Mouse (Mus musculus) stomach, embryonic 16.5 days (tissue): ENCODE measurements at regions not wholly inside any gene's neighbourhood (a gene's known extent, or its start where the extent isn't known, plus 50 kb on each side); places are given as distances from the start of the nearest gene placed in this dataset.
A peak's percentile ranks its signal among the peaks of the same experiment; 100 is the strongest.

Experiments
- ATAC-seq: fragments of 200-750 bp; cut with Nextera tagmentation; 2 replicates; pipeline ENCODE4 v1.8.0; 2017; ENCODE audit warnings: moderate number of reproducible peaks, moderate TSS enrichment; ENCODE audit not compliant: insufficient read depth, low FRiP score
- H3K27ac ChIP-seq: fragments of 300-500 bp; sonication (generic); 2 replicates; pipeline ENCODE4 v1.5.1; 2014; ENCODE audit warnings: low read length
- H3K27me3 ChIP-seq: fragments of 300-500 bp; sonication (generic); 2 replicates; pipeline ENCODE4 v1.6.1; 2014; ENCODE audit warnings: low read length, control low read depth, mixed read lengths; ENCODE audit not compliant: control insufficient read depth, insufficient read depth
- H3K36me3 ChIP-seq: fragments of 300-500 bp; sonication (generic); 2 replicates; pipeline ENCODE4 v1.6.1; 2014; ENCODE audit warnings: low read length; ENCODE audit not compliant: control insufficient read depth, insufficient read depth
- H3K4me1 ChIP-seq: fragments of 300-500 bp; sonication (generic); 2 replicates; pipeline ENCODE4 v1.6.1; 2014; ENCODE audit warnings: low read length, control low read depth, mixed read lengths; ENCODE audit not compliant: control insufficient read depth, insufficient read depth
- H3K4me2 ChIP-seq: fragments of 300-500 bp; sonication (generic); 2 replicates; pipeline ENCODE4 v1.6.1; 2014; ENCODE audit warnings: low read depth, low read length, mixed read lengths
- H3K4me3 ChIP-seq: fragments of 300-500 bp; sonication (generic); replicated peaks from 2 replicates; pipeline ENCODE4 v1.5.1; 2014; ENCODE audit warnings: mild to moderate bottlenecking, low read length
- H3K9ac ChIP-seq: fragments of 300-500 bp; sonication (generic); 2 replicates; pipeline ENCODE4 v1.6.1; 2014; ENCODE audit warnings: low read length
- H3K9me3 ChIP-seq: fragments of 300-500 bp; sonication (generic); replicated peaks from 2 replicates; pipeline ENCODE4 v1.6.1; 2016; ENCODE audit warnings: low read length, control low read depth; ENCODE audit not compliant: control insufficient read depth
- WGBS: fragments of 180-500 bp; shearing (Covaris S2); extraction: QIAGEN DNeasy Blood & Tissue Kit; methylation state at CpG from one replicate; pipeline ENCODE4 v1.1.7; 2014; 5-methylcytosine and 5-hydroxymethylcytosine counted together

DNA sequence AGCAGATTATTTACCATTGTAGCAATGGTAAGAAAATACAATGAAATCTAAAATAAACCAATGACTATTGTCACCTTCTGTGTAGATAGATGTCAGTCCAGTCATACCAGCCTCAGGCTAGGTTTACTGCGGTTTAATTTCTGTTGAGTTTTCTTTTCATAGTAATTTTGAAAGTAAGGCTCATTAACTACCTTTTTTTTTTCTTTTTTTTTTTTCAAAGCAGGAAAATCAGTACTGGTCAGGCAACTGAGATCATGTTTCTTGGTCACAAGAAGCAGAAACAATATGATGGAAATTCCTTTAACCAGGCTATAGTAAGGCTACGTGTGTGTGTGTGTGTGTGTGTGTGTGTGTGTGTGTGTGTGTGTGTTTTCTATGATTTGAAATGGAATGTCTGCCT is 622.0 kb downstream of the Nfib start:
- H3K9ac ChIP-seq = no peak overlapping the region
- ATAC-seq = no peak
- H3K36me3 ChIP-seq = no peaks in the 10 kb centered on the region
- H3K27ac ChIP-seq = no peak overlapping the region
- no peak overlapping the region for H3K4me2 ChIP-seq
- H3K9me3 ChIP-seq = no peaks in the 10 kb centered on the region
- H3K4me1 ChIP-seq = no peaks in the 10 kb centered on the region
- H3K27me3 ChIP-seq = no peaks in the 10 kb centered on the region
- WGBS = 70% methylated on average over 2 of the region's 2 CpGs
- H3K4me3 ChIP-seq = no peak overlapping the region

DNA sequence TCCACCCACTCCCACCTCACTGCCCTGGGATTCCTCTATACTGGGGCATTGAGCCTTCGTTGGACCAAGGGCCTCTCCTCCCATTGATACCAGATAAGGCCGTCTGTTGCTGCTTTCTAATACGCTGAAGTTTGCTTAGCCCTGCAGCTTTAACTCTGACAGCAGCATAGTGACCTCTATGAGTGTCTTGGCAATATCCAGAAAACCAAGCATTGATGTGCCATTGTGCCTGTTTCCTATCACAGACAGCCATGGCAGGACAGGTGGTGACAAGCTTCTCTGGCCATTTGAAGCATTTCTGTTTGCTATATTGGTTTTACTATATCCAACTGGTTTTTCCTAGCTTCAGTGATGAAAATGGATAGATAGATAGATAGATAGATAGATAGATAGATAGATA is 625.4 kb upstream of the Mpdz start:
- no peaks in the 10 kb centered on the region for H3K4me1 ChIP-seq

DNA sequence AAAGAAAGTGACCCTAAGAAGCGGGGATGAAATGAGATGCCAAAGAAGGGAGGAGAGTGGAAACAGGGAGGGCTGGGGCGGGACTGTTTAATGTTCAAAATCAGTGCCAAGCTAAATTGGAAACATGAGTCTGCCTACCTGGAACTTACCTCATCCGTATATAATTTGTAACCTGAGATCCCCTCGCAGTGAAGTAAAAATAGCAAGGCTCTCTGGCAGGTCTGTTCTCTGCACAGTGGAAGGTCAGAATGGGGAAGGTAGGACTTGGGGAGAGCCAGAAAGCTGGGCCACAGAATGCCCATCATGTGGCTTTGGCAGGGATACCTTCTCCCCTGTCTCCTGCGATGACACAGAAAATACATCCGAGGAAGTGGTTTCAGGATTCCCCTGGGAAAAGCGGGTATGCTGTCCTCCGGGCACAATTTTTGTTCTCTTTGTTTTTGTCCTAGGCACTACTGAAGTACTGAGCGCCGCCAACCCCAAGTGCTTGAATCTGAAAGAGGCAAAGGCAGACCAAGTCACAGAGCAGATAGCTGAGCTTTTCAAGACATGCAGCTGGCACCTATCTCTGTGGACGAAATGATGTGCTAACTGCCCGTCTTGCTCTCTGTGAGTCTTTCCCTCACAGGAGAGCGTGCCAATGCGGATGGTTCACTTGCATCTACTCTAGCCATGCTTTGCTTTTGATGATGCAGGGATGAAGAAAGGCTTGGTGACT is 623.2 kb upstream of the Mpdz start:
- no peak overlapping the region for H3K4me2 ChIP-seq

More for the DNA sequence above, 625.4 kb upstream of the Mpdz start:
- Histone ChIP-seq H3K36me3 (no peaks in the 10 kb centered on the region), H3K4me2 (no peak overlapping the region), H3K9ac (no peak overlapping the region), H3K4me3 (no peak overlapping the region), H3K27me3 (no peaks in the 10 kb centered on the region), H3K27ac (no peak overlapping the region), H3K9me3 (no peaks in the 10 kb centered on the region)
- ATAC-seq = no peak
- 61% methylated on average over 3 of the region's 3 CpGs for WGBS

DNA sequence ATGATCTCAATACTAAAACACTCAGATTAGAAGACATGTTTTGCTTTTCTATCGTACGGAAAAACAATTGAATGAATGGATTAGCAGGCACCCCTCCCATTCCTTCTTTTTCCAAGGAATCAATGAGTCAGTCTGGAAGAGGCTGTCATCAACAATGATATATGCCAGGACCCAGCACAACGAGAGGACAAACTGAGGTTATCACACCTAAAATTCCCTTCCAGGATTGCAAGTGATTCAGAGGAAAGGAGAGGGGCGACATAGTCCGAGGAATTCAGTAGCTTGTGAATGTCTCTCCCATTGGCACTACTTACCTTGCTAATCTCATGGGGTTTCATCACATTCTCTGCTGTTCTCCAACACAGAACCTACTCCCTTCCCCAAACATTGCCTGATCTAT is 620.1 kb upstream of the Mpdz start:
- WGBS = 70% methylated on average over 5 of the region's 5 CpGs
- Histone ChIP-seq H3K36me3 (no peaks in the 10 kb centered on the region), H3K9ac (no peak overlapping the region), H3K4me2 (no peak overlapping the region), H3K9me3 (no peaks in the 10 kb centered on the region), H3K4me3 (no peak overlapping the region), H3K4me1 (no peaks in the 10 kb centered on the region), H3K27me3 (no peaks in the 10 kb centered on the region), H3K27ac (no peak overlapping the region)
- ATAC-seq = no peak

More for the DNA sequence above, 623.2 kb upstream of the Mpdz start:
- 62% methylated on average over 14 of the region's 14 CpGs for WGBS
- H3K27ac ChIP-seq = no peak overlapping the region
- H3K9ac ChIP-seq = no peak overlapping the region
- no peaks in the 10 kb centered on the region for H3K9me3 ChIP-seq
- H3K4me1 ChIP-seq = no peaks in the 10 kb centered on the region
- no peak overlapping the region for H3K4me3 ChIP-seq
- no peaks in the 10 kb centered on the region for H3K36me3 ChIP-seq
- no peaks in the 10 kb centered on the region for H3K27me3 ChIP-seq
- peak; percentile 40; the same call in 1 of the 2 replicates for ATAC-seq

DNA sequence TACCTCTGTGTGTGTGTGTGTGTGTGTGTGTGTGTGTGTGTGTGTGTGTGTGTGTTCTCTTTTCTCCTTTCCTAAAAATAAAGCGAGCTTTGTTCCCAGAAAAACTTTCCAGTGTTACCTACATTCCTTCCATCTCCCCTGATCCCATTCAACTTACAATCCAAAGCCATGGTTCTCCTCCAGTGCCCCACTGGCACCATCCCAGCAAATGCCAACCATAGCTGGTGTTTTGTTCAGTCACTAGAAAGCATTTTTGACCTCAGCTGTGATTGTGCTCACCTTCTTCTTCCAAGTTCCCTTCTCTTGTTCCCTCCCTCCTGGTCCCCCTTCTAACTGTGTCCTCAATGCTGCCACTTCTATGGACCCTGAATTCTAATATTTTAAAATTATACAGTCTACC is 614.1 kb upstream of the Mpdz start:
- WGBS = 67% methylated on average over 1 of the region's 1 CpGs

DNA sequence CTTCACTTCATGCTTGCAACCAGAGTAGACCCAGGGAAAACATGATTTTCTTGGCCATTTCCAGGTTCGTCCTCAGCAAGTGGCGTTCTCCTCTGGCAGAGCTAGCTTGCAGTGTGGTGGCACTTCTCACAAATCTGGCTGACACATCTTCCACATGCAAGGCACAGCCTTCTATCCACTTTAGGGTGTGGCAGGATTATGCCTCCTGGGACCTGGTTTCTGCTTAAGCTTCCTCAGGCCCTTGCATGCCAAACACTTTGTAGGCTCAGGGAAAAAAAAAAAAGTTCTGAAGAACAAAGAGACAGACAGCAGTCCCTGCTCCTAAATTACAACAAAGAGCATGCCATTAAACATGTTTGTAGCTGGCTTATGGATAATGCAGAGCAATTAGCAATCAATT is 605.6 kb upstream of the Mpdz start:
- ATAC-seq = no peak
- H3K9ac ChIP-seq = no peak overlapping the region
- H3K4me1 ChIP-seq = no peaks in the 10 kb centered on the region
- no peaks in the 10 kb centered on the region for H3K36me3 ChIP-seq
- no peaks in the 10 kb centered on the region for H3K9me3 ChIP-seq
- no peak overlapping the region for H3K27ac ChIP-seq
- no peak overlapping the region for H3K4me3 ChIP-seq
- no peaks in the 10 kb centered on the region for H3K27me3 ChIP-seq
- WGBS = 73% methylated on average over 2 of the region's 2 CpGs
- H3K4me2 ChIP-seq = no peak overlapping the region

More for the DNA sequence above, 614.1 kb upstream of the Mpdz start:
- no peak overlapping the region for H3K9ac ChIP-seq
- H3K4me2 ChIP-seq = no peak overlapping the region
- H3K4me1 ChIP-seq = no peaks in the 10 kb centered on the region
- no peak overlapping the region for H3K27ac ChIP-seq
- H3K36me3 ChIP-seq = no peaks in the 10 kb centered on the region
- no peaks in the 10 kb centered on the region for H3K9me3 ChIP-seq
- no peak for ATAC-seq
- H3K27me3 ChIP-seq = no peaks in the 10 kb centered on the region
- no peak overlapping the region for H3K4me3 ChIP-seq

DNA sequence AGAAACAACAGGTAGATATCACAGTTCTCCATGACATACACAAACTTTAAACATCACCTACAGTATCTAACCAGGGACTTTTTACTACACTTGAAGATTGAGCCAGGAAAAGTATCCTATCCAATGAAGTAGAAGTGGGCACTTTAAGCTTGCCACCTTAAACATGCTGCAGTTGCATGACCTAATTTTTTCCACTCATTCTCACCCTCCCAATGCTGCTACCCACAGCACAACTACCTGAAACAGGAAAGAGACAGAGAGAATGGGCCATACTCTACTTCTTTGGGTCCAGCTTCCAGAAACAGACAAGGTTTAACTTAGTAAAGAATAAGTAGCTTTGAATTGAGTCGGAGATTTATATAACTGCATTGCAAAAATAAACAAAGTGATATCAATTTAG is 594.9 kb upstream of the Mpdz start:
- Histone ChIP-seq H3K27me3 (no peaks in the 10 kb centered on the region), H3K4me3 (no peak overlapping the region), H3K9me3 (no peaks in the 10 kb centered on the region), H3K4me1 (no peaks in the 10 kb centered on the region), H3K27ac (no peak overlapping the region), H3K36me3 (no peaks in the 10 kb centered on the region), H3K9ac (no peak overlapping the region), H3K4me2 (no peak overlapping the region)
- 63% methylated on average over 1 of the region's 1 CpGs for WGBS
- no peak for ATAC-seq

DNA sequence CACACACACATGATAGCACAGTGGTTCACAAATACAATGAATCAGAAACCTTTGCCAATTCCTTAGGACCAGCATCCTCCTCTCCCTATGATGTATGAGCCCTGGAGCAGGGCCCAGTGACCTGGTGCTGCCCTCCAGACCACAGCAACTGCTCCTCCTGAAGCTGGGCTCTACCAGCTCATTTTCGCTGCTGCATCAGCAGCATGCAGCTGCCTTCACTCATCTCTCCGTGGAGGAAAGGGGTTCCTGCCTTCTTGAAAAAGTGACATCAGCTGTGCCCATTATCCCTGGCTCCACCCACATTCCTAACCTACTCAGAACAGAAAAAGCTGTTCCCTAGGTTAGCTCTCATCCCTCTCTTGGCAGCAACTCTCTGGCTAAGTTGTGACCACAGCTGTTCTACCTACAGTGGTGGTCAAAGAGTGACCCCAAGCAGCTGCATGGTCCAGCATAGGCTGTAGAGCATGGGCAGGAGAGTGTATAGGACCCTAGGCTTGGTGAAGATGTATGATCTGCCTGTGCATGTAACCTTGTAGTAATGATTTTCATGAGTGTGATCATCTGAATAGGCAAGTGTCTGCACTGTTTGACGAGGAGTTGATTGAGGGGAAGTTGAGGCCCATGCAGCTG is 592.6 kb upstream of the Mpdz start:
- no peak for ATAC-seq
- Histone ChIP-seq H3K4me1 (no peaks in the 10 kb centered on the region), H3K36me3 (no peaks in the 10 kb centered on the region), H3K4me3 (no peak overlapping the region), H3K27me3 (no peaks in the 10 kb centered on the region), H3K9ac (no peak overlapping the region), H3K4me2 (no peak overlapping the region), H3K9me3 (no peaks in the 10 kb centered on the region), H3K27ac (no peak overlapping the region)
- WGBS = 34% methylated on average over 3 of the region's 3 CpGs

DNA sequence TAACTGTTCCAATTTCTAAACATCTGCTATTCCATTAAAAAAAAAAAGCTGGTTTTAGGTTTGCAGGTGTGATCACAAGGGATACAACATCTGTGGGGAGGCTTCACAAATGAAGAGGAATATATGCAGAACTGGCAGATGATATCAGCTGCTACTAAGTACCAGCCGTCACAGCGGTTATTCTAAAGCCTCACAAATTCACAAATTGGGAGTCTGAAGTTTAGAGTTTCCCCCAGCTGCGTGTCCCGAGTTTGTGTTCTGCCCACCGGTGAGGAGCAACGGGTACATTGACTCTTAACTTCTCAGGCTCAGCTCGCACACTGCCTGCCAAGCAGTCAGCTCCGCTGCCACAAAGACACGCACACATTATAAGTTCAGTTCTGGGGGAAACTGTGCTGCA is 586.6 kb upstream of the Mpdz start:
- H3K4me1 ChIP-seq = no peaks in the 10 kb centered on the region
- no peak overlapping the region for H3K27ac ChIP-seq
- no peak overlapping the region for H3K4me2 ChIP-seq
- no peaks in the 10 kb centered on the region for H3K36me3 ChIP-seq
- H3K27me3 ChIP-seq = no peaks in the 10 kb centered on the region
- no peaks in the 10 kb centered on the region for H3K9me3 ChIP-seq
- no peak overlapping the region for H3K9ac ChIP-seq
- 84% methylated on average over 9 of the region's 9 CpGs for WGBS
- no peak for ATAC-seq
- H3K4me3 ChIP-seq = no peak overlapping the region
